Mouse (Mus musculus) hindbrain, postnatal 0 days (tissue): ENCODE measurements around the gene Drd4. TPM values are rescaled to one million over a fixed set of nuclear protein-coding genes. Genes with fewer than 3 reads are reported as not detected.
A peak's percentile ranks its signal among the peaks of the same experiment; 100 is the strongest.

Experiments used
- ATAC-seq: fragments of 200-750 bp; cut with Nextera tagmentation; 2 replicates; pipeline ENCODE4 v1.8.0; 2017; ENCODE audit warnings: mild to moderate bottlenecking, moderate TSS enrichment, moderate library complexity
- DNase-seq: peaks from one replicate; pipeline ENCODE4 v3.0.0-alpha.2; 2015; ENCODE audit warnings: low spot score
- H3K27ac ChIP-seq: fragments of 300-500 bp; sonication (generic); 2 replicates; pipeline ENCODE4 v1.5.1; 2014; ENCODE audit warnings: mild to moderate bottlenecking
- H3K27me3 ChIP-seq: fragments of 300-500 bp; sonication (generic); 2 replicates; pipeline ENCODE4 v1.6.1; 2014; ENCODE audit warnings: low read length, mixed read lengths; ENCODE audit not compliant: insufficient read depth
- H3K36me3 ChIP-seq: fragments of 300-500 bp; sonication (generic); 2 replicates; pipeline ENCODE4 v1.6.1; 2014; ENCODE audit warnings: low read length, mixed read lengths; ENCODE audit not compliant: insufficient read depth
- H3K4me1 ChIP-seq: fragments of 300-500 bp; sonication (generic); 2 replicates; pipeline ENCODE4 v1.6.1; 2014; ENCODE audit warnings: antibody characterized with exemption, low read length, mixed read lengths; ENCODE audit not compliant: insufficient read depth
- H3K4me2 ChIP-seq: fragments of 300-500 bp; sonication (generic); 2 replicates; pipeline ENCODE4 v1.6.1; 2014; ENCODE audit warnings: low read depth, mild to moderate bottlenecking, low read length, moderate library complexity, mixed read lengths
- H3K4me3 ChIP-seq: fragments of 300-500 bp; sonication (generic); 2 replicates; pipeline ENCODE4 v1.5.1; 2014; ENCODE audit warnings: low read length
- H3K9ac ChIP-seq: fragments of 300-500 bp; sonication (generic); replicated peaks from 2 replicates; pipeline ENCODE4 v1.6.1; 2014; ENCODE audit warnings: mild to moderate bottlenecking, low read length, moderate library complexity, mixed read lengths
- H3K9me3 ChIP-seq: fragments of 300-500 bp; sonication (generic); 2 replicates; pipeline ENCODE4 v1.6.1; 2016; ENCODE audit warnings: low read length, mixed read lengths
- CTCF ChIP-seq: IDR thresholded peaks from 2 replicates; pipeline ENCODE4 v1.5.1; 2016; ENCODE audit warnings: antibody characterized with exemption, control low read depth, low read depth
- WGBS: fragments of 180-500 bp; shearing (Covaris S2); extraction: QIAGEN DNeasy Blood & Tissue Kit; methylation state at CpG from one replicate; pipeline ENCODE4 v1.1.7; 2014; 5-methylcytosine and 5-hydroxymethylcytosine counted together
- polyA plus RNA-seq: library from polyadenylated mRNA; unstranded; fragments of >200 nt; fragmentation: Nextera tagmentation; extraction: Ambion mirVana; gene quantifications from 2 replicates; pipeline ENCODE4 v1.2.1, GENCODE M21; 2015
- total RNA-seq: library from RNA; depleted of rRNA; stranded (reverse); fragments of >200 nt; gene quantifications from 2 replicates; pipeline ENCODE4 v1.2.3, GENCODE M21; 2014

The Drd4 gene
- total and polyA plus RNA-seq, 2 experiments from 2014 or later: 0.73 to 0.94 TPM

- WGBS: 86% methylated on average over 9 of the region's 9 CpGs
- no peak for TF ChIP-seq CTCF
- DNase-seq (no peak), ATAC-seq (no peak)
- Histone ChIP-seq H3K9me3 (no peaks in the 10 kb centered on the region), H3K27ac (no peak overlapping the region), H3K4me3 (no peak overlapping the region), H3K27me3 (no peaks in the 10 kb centered on the region), H3K36me3 (no peaks in the 10 kb centered on the region), H3K4me1 (peaks cover 8% of the 10 kb centered on the region; the same call in 1 of the 2 replicates), H3K4me2 (no peak overlapping the region), H3K9ac (no peak overlapping the region)
Observed at GRCm38 (mm10) chr7:141275356-141275755, 16.4 kb upstream of the Drd4 start.

DNA sequence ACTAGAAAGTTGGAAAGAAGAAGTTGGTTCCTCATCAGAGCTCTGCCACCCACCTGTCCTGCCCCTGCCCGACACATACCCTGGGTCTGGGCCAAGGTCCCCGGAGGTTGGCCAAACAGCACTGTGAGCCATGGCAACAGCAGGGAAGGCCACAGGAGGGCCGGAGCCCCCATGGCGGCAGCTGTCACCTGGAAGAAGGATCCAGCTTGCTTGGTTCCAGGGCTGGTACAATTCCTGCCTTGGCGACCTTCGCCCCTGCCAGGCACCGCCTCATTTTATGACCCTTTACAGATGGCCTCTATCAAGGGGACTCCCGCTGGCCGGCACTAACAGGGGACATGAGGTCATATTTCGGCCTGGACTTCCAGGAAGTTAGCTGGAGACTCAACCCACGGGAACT is 15.3 kb upstream of the Drd4 start, which contains the start of gene Cdhr5:
TSS of gene Cdhr5 (minus strand) at position 241 of the 400 bp plus-strand sequence.
- no peak for TF ChIP-seq CTCF
- Histone ChIP-seq H3K9ac (no peak within 1 kb of the TSS), H3K36me3 (no peaks in the 10 kb centered on the region), H3K27me3 (no peaks in the 10 kb centered on the region), H3K4me3 (no peak within 1 kb of the TSS), H3K4me2 (no peak within 1 kb of the TSS), H3K9me3 (no peaks in the 10 kb centered on the region), H3K27ac (no peak within 1 kb of the TSS), H3K4me1 (peaks cover 8% of the 10 kb centered on the region; the same call in 1 of the 2 replicates)
- no peak for ATAC-seq
- DNase-seq: no peak
- WGBS: 72% methylated on average over 11 of the region's 11 CpGs

DNA sequence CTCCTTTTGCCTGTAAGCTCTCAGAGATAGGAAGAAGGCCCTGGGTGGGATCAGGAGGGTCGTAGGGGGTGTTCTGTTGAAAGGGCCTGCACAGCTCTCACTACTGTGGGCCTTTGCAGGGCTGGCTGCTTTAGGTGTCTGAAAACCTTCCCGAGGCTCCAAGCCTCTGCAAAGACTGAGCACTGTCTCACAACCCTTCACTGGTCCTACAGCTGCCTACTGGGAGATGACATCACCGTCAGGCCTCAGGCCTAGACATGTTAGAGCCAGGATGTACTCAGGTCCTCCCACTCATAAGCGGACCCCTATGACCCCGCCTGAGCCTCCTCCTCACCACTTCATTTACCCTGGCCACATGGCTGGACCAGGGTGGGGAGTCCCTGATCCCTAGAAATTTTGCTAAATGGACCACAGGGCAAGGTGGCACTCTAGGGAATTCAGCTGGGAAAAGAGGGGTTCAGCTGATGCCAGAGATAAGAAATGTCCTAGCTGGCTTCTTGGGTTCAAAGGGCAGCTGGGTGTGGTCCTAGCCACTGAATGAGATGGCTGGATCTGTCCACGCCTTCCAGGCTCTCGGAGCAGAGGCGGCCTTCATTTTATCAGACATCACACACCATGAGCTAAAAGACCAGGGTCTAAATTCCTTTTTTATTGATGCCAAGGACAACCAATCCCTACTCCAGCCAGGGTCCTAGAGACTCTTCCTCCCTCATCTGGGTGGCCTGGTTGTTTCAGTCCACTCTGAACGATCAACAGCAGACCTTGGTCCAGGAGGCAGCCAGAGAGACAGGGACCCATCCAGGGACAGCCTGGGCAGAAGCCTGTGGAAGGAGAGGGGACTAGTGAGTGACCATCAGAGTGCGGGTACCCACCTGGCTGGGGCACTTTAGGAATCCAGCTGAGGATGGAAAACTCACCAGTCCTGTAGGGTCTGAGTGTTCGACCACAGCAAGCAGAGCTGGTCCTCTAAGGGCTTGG is 13.8 kb upstream of the Drd4 start:
- TF ChIP-seq CTCF: no peak
- 86% methylated on average over 11 of the region's 11 CpGs for WGBS
- Histone ChIP-seq H3K36me3 (no peaks in the 10 kb centered on the region), H3K4me3 (no peak overlapping the region), H3K27ac (no peak overlapping the region), H3K9me3 (no peaks in the 10 kb centered on the region), H3K4me2 (peak overlapping the region; percentile 98), H3K4me1 (peaks cover 8% of the 10 kb centered on the region; the same call in 1 of the 2 replicates), H3K9ac (no peak overlapping the region), H3K27me3 (no peaks in the 10 kb centered on the region)
- no peak for DNase-seq
- peak; percentile 1; the same call in 1 of the 2 replicates for ATAC-seq

DNA sequence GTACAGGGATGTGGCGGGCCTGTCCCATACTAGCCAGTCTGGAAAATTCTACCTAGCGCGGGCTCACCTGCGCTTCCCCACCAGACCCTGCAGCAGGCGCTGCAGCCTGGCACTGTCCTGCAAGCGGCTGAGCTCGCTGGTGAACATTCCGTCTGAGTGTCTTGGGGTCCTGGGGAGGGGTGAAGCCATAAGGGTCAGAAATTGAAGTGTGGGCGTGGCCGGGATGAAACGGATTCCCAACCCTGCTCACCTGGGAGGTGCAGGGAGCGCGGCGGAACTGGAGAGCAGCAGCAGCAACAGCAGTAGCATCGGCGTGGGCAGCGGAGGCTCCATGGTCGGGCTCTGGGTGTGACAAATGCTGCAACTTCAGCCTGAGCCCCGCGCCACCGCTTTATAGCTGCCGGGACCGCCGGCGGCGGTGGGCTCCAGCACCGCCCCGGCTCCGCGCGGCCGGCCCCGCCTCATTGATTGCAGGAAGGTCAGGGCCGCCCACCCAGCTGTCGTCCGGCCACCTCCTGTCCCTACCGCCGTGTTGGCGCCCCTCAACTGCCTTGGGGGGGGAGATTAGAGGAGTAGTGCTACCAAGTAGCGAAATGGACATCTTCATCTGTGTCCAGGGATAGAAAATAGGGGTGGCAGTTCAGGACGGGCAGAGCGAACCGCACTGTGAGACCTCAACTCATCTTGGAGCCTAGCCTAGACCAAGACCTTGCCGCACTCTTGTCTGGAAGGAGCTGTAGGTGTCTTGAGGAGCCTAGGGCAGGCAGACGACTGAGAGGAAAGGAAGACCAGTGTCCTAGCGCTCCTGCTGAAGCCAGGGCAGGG is 12.8 kb upstream of the Drd4 start, which contains the start of gene Sct:
TSS of gene Sct (minus strand) at position 368 of the 825 bp plus-strand sequence.
- H3K4me2 ChIP-seq: peak within 1 kb of the TSS; percentile 98
- peak within 1 kb of the TSS; percentile 41; the same call in 1 of the 2 replicates for H3K27ac ChIP-seq
- DNase-seq (peak; percentile 77), ATAC-seq (peak; percentile 81)
- H3K4me1 ChIP-seq: peaks cover 8% of the 10 kb centered on the region; the same call in 1 of the 2 replicates
- peak; percentile 81 for TF ChIP-seq CTCF
- peak within 1 kb of the TSS; percentile 51 for H3K9ac ChIP-seq
- no peaks in the 10 kb centered on the region for H3K27me3 ChIP-seq
- H3K9me3 ChIP-seq: no peaks in the 10 kb centered on the region
- peak within 1 kb of the TSS; percentile 48 for H3K4me3 ChIP-seq
- H3K36me3 ChIP-seq: no peaks in the 10 kb centered on the region
- 3% methylated on average over 46 of the region's 46 CpGs for WGBS

GRCm38 (mm10) chr7:141281442-141281841 is 10.4 kb upstream of the Drd4 start:
- Histone ChIP-seq H3K4me3 (no peak overlapping the region), H3K36me3 (no peaks in the 10 kb centered on the region), H3K4me1 (peaks cover 8% of the 10 kb centered on the region; the same call in 1 of the 2 replicates), H3K9me3 (no peaks in the 10 kb centered on the region), H3K27me3 (no peaks in the 10 kb centered on the region), H3K9ac (no peak overlapping the region), H3K4me2 (no peak overlapping the region), H3K27ac (no peak overlapping the region)
- no peak for TF ChIP-seq CTCF
- ATAC-seq (peak; percentile 36), DNase-seq (no peak)
- WGBS: 44% methylated on average over 6 of the region's 6 CpGs

- Histone ChIP-seq H3K36me3 (no peaks in the 10 kb centered on the region), H3K4me2 (no peak overlapping the region), H3K27ac (no peak overlapping the region), H3K9ac (no peak overlapping the region), H3K4me1 (peaks cover 8% of the 10 kb centered on the region; the same call in 1 of the 2 replicates), H3K27me3 (no peaks in the 10 kb centered on the region), H3K9me3 (no peaks in the 10 kb centered on the region), H3K4me3 (no peak overlapping the region)
- no peak for TF ChIP-seq CTCF
- ATAC-seq: no peak
- 83% methylated on average over 4 of the region's 4 CpGs for WGBS
- no peak for DNase-seq
Observed at GRCm38 (mm10) chr7:141282756-141283155, 9.1 kb upstream of the Drd4 start.
